Mouse (Mus musculus): ENCODE results near the gene Prmt8. TPM values are rescaled to one million over a fixed set of nuclear protein-coding genes. Genes with fewer than 3 reads are reported as not detected.
A peak's percentile ranks its signal among the peaks of the same experiment; 100 is the strongest.

The Prmt8 gene
- total RNA-seq (2017) = not detected in 2 replicates

- ATAC-seq (replicated peaks in 1 of 2; ENCODE audit: insufficient read depth in 1 of 2, low FRiP score in 2 of 2, low TSS enrichment in 1 of 2, low read depth in 1 of 2, poor library complexity in 2 of 2, severe bottlenecking in 2 of 2) = no peak
Observed at GRCm38 (mm10) chr6:127769275-127770156, at the start of gene Prmt8. Gene Prmt8, minus strand, starts transcription at chr6:127769472.

- no peak for ATAC-seq (replicated peaks in 1 of 2; ENCODE audit: insufficient read depth in 1 of 2, low FRiP score in 2 of 2, low TSS enrichment in 1 of 2, low read depth in 1 of 2, poor library complexity in 2 of 2, severe bottlenecking in 2 of 2)
Observed at GRCm38 (mm10) chr6:127803046-127803729, 33.9 kb upstream of the Prmt8 start.

- no peak for ATAC-seq (replicated peaks in 1 of 2; ENCODE audit: insufficient read depth in 1 of 2, low FRiP score in 2 of 2, low TSS enrichment in 1 of 2, low read depth in 1 of 2, poor library complexity in 2 of 2, severe bottlenecking in 2 of 2)
Observed at GRCm38 (mm10) chr6:127802211-127802610, 32.9 kb upstream of the Prmt8 start.

DNA sequence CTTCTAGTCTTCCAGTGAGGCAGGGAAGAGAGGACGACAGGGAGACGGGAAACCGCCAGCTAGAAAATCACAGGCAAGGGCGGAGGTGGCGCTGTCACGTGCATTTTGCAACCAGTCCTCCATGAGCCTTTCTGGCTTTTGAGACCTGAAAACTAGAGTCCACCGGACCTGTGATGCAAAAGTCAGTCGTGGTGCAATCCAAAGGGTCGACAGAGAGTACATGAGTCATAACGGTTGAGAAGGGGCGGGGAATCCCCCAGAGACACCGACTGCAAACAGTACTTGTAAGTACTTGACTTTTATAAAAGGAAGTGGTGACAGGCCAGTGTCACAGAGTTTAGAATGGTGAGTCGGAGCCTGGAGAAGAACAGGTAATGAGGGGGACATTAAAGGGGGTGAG, 20.8 kb upstream of the Prmt8 start:
- ATAC-seq (replicated peaks in 1 of 2; ENCODE audit: insufficient read depth in 1 of 2, low FRiP score in 2 of 2, low TSS enrichment in 1 of 2, low read depth in 1 of 2, poor library complexity in 2 of 2, severe bottlenecking in 2 of 2) = peak; percentile 12 to 45; a peak in 1 of 4 replicates

DNA sequence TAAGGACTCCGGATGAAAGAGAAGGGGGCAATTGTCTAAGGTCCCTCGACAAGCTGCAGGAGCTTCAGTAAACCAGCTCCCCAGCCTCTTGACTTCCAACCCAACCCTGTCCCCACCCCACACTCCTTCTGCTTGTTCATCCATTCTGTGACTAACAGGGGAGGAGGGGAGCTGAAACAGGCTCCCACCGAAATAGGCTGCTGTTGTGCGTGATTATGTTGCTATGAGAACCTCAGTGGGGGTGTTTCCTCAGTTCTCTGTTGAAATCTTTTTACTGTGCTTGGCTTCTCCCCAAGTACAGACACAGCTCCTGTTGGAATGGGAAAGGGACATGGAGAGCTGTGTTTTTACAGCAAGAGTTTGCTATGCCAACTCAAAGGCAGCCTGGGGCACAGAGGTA, 1.5 kb upstream of the Prmt8 start:
- ATAC-seq (replicated peaks in 1 of 2; ENCODE audit: insufficient read depth in 1 of 2, low FRiP score in 2 of 2, low TSS enrichment in 1 of 2, low read depth in 1 of 2, poor library complexity in 2 of 2, severe bottlenecking in 2 of 2) = no peak

DNA sequence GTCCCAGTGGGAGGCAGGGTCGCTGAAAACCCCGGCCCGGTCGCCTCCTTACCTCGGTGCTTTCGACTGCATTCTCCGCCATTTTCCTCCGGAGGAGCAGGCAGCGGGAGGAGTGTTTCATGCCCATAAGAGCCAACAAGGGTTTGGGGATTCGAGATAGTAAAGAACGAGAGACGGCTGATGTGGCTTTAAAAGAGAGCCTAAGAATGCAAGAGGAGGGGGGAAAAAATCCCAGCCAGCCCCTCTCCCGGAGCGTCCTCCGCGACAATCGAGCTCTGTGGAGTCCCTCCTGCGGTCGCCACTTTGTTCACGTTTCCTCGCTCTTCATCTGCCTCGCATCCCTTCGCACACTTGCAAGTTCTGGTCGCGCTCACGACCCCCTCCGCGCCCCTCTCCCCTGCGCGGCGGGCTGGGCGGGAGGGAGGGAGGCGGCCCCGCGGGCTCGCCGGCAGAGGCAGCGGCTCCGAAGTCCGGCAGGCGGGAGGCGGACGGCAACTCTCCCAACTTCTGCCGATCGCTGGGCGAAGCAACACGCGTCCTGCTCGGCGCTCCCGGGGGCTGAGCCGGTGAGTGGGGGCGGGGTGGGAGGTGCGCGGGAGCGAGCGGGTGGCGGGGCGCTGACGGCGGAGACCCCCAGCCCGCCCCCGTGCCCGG, 524 bp downstream of the Prmt8 start:
- ATAC-seq (replicated peaks in 1 of 2; ENCODE audit: insufficient read depth in 1 of 2, low FRiP score in 2 of 2, low TSS enrichment in 1 of 2, low read depth in 1 of 2, poor library complexity in 2 of 2, severe bottlenecking in 2 of 2) = no peak

GRCm38 (mm10) chr6:127767706-127768493, 1.4 kb downstream of the Prmt8 start:
- ATAC-seq (replicated peaks in 1 of 2; ENCODE audit: insufficient read depth in 1 of 2, low FRiP score in 2 of 2, low TSS enrichment in 1 of 2, low read depth in 1 of 2, poor library complexity in 2 of 2, severe bottlenecking in 2 of 2) = peak; percentile 55 to 77

DNA sequence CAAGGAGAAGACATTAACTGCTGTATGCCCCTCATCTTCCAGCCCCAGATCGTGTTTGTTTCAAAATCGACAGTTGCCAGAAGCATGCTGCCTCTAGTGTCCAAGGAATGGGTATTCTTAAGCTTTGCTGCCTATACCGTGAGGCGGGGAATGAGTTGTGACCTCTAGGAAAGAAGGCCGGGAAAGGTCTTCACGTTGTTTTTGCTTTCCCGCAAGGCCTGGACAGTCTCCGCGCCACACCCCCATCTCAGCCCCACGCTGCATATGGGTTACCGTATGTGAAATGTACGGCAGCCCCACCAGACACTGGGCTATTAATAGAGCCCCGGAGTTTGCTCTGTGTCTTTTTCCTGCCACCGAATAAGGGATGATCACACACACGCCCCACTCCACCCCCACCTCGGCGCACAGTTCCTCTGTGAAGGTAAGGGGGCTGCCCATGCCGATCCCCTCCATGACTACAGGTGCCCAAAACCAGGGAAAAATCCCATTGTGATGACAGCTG, 2.0 kb downstream of the Prmt8 start:
- ATAC-seq (replicated peaks in 1 of 2; ENCODE audit: insufficient read depth in 1 of 2, low FRiP score in 2 of 2, low TSS enrichment in 1 of 2, low read depth in 1 of 2, poor library complexity in 2 of 2, severe bottlenecking in 2 of 2) = no peak

GRCm38 (mm10) chr6:127766641-127767200, 2.6 kb downstream of the Prmt8 start:
- ATAC-seq (replicated peaks in 1 of 2; ENCODE audit: insufficient read depth in 1 of 2, low FRiP score in 2 of 2, low TSS enrichment in 1 of 2, low read depth in 1 of 2, poor library complexity in 2 of 2, severe bottlenecking in 2 of 2) = no peak

- ATAC-seq (replicated peaks in 1 of 2; ENCODE audit: insufficient read depth in 1 of 2, low FRiP score in 2 of 2, low TSS enrichment in 1 of 2, low read depth in 1 of 2, poor library complexity in 2 of 2, severe bottlenecking in 2 of 2) = no peak
Observed at GRCm38 (mm10) chr6:127766041-127766604, 3.1 kb downstream of the Prmt8 start.

DNA sequence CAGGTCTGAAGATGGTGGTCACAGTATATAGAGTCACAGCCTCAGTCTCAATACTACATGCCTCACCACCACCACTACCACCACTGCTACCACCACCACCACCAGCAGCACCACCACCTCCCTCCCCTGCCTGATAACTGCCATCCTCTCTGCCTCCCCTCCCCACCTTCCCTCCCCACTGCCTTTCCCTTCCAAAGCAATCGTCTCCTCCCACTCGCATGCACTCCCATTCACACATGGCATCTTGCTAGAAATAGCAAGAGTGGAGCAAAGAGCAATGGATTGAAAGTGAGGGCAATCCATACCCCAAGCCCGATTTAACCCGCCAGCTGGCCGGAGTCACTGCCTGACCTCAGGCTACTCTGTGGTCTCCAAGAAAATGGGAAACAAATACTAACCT, 3.7 kb downstream of the Prmt8 start:
- ATAC-seq (replicated peaks in 1 of 2; ENCODE audit: insufficient read depth in 1 of 2, low FRiP score in 2 of 2, low TSS enrichment in 1 of 2, low read depth in 1 of 2, poor library complexity in 2 of 2, severe bottlenecking in 2 of 2) = no peak

GRCm38 (mm10) chr6:127758264-127758663, 11.0 kb downstream of the Prmt8 start:
- ATAC-seq (replicated peaks in 1 of 2; ENCODE audit: insufficient read depth in 1 of 2, low FRiP score in 2 of 2, low TSS enrichment in 1 of 2, low read depth in 1 of 2, poor library complexity in 2 of 2, severe bottlenecking in 2 of 2) = no peak

GRCm38 (mm10) chr6:127757667-127758167, 11.6 kb downstream of the Prmt8 start:
- ATAC-seq (replicated peaks in 1 of 2; ENCODE audit: insufficient read depth in 1 of 2, low FRiP score in 2 of 2, low TSS enrichment in 1 of 2, low read depth in 1 of 2, poor library complexity in 2 of 2, severe bottlenecking in 2 of 2) = no peak

- ATAC-seq (replicated peaks in 1 of 2; ENCODE audit: insufficient read depth in 1 of 2, low FRiP score in 2 of 2, low TSS enrichment in 1 of 2, low read depth in 1 of 2, poor library complexity in 2 of 2, severe bottlenecking in 2 of 2) = no peak
Observed at GRCm38 (mm10) chr6:127756856-127757255, 12.4 kb downstream of the Prmt8 start.

- no peak for ATAC-seq (replicated peaks in 1 of 2; ENCODE audit: insufficient read depth in 1 of 2, low FRiP score in 2 of 2, low TSS enrichment in 1 of 2, low read depth in 1 of 2, poor library complexity in 2 of 2, severe bottlenecking in 2 of 2)
Observed at GRCm38 (mm10) chr6:127753228-127753627, 16.0 kb downstream of the Prmt8 start.

DNA sequence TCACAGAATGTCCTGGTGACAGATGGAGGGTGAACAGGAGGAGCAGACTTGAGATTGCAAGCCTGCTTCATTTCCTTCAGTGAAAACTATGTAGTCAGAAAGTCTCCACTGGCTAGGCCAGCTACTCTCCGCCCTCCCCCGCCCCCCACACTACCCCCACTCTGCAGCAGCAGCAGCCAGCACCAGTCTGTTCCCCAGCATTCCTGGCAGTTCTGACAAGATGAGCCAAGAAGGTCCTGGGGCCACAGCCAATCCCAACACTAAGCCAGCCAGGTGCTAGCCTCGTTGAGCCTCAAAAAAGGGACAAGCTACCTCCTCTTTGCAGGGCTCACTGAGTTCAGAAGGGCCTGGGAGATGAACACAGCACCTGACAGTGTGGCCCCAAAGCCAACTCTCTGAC, 16.6 kb downstream of the Prmt8 start:
- ATAC-seq (replicated peaks in 1 of 2; ENCODE audit: insufficient read depth in 1 of 2, low FRiP score in 2 of 2, low TSS enrichment in 1 of 2, low read depth in 1 of 2, poor library complexity in 2 of 2, severe bottlenecking in 2 of 2) = no peak
